Mouse (Mus musculus): Measurements from ENCODE around the gene Fis1. TPM values are rescaled to one million over a fixed set of nuclear protein-coding genes. Genes with fewer than 3 reads are reported as not detected.

Gene Fis1
- total and polyA plus RNA-seq, 3 experiments, result 150 to 197 (median 176) TPM

DNA sequence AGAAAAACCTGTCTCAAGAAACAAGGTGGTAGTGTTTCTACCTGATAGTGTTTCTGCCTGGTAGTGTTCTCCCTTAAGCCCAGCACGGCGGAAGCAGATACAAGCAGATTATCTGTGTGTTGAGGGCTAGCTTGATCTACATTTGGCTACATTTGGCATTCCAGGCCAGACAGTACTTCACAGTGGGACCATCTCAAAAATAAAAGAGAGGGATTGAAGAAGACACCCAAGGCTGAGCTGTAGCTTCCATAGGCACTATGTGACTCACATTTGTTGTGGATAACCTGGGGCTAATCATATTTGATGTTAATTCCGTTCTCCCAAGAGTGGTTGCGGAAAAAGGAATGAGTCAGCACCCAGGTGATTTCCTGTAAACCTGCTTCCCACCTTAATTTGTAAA is 922 bp upstream of the Fis1 start:
- no peak overlapping the region for H3K27ac ChIP-seq
- no peak for TF ChIP-seq CTCF (IDR thresholded peaks at IDR 0.05)
- TF ChIP-seq POLR2A (IDR thresholded peaks at IDR 0.05; ENCODE audit: insufficient read depth, low read depth, low read length), result no peak
- no peak for TF ChIP-seq EP300 (IDR thresholded peaks at IDR 0.05; ENCODE audit: insufficient read depth, low read depth, low read length)
- no peak overlapping the region for H3K4me3 ChIP-seq
- intact Hi-C loops (cut with DNase I), result no loop called here
- no peak overlapping the region for H3K9ac ChIP-seq (ENCODE audit: low read depth, low read length)
- no peak for DNase-seq
- 50% methylated on average over 4 of the region's 4 CpGs for WGBS
- no peaks in the 10 kb centered on the region for H3K27me3 ChIP-seq (ENCODE audit: control insufficient read depth, insufficient read depth, low read length)
- no peaks in the 10 kb centered on the region for H3K36me3 ChIP-seq (ENCODE audit: control insufficient read depth, insufficient read depth, low read length)
- peaks cover 4% of the 10 kb centered on the region for H3K4me1 ChIP-seq (ENCODE audit: control insufficient read depth, insufficient read depth, low read length)
- H3K79me2 ChIP-seq (replicated peaks; ENCODE audit: control insufficient read depth, insufficient read depth, low read length), result no peaks in the 10 kb centered on the region; the same call in 1 of the 2 replicates

DNA sequence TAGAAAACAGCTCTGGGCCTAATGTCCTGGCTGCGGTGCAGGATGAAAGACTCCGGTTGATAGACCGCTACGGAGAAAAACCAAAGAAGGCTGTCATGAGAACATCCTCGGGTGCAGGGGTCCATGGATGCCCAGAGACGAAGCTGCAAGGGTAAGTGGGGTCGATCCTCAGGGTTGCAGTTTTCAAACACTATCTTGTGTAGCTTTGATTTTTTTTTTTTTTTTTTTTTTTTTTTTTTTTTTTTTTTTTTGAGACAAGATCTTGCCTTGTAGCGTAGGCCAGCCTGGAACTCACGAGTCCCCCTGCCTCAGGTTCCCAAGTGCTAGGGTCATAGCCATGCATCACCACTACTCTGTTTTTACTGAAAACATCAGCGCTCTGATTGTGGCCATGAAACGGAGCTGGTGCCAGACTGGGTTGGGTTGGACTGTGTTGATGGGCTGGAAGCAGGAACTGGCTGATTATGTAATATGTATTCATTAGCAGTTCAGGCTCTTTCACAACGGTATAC is 421 bp downstream of the Fis1 start:
- intact Hi-C loops (cut with DNase I), result loop anchor here (1.0 kb wide), 1 partner anchor 9 kb away; no protein-coding TSS in a partner anchor
- under 1% methylated on average over 12 of the region's 12 CpGs for WGBS
- H3K4me3 ChIP-seq, result peak overlapping the region; percentile 93
- TF ChIP-seq CTCF (IDR thresholded peaks at IDR 0.05) (no peak), EP300 (IDR thresholded peaks at IDR 0.05; ENCODE audit: insufficient read depth, low read depth, low read length) (no peak), POLR2A (IDR thresholded peaks at IDR 0.05; ENCODE audit: insufficient read depth, low read depth, low read length) (peak; percentile 47; the same call in 1 of the 2 replicates)
- peak overlapping the region; percentile 86 for H3K27ac ChIP-seq
- peaks cover 4% of the 10 kb centered on the region for H3K4me1 ChIP-seq (ENCODE audit: control insufficient read depth, insufficient read depth, low read length)
- no peaks in the 10 kb centered on the region for H3K27me3 ChIP-seq (ENCODE audit: control insufficient read depth, insufficient read depth, low read length)
- no peaks in the 10 kb centered on the region for H3K36me3 ChIP-seq (ENCODE audit: control insufficient read depth, insufficient read depth, low read length)
- no peaks in the 10 kb centered on the region; the same call in 1 of the 2 replicates for H3K79me2 ChIP-seq (replicated peaks; ENCODE audit: control insufficient read depth, insufficient read depth, low read length)
- peak; percentile 47 to 57 for DNase-seq
- H3K9ac ChIP-seq (ENCODE audit: low read depth, low read length), result peak overlapping the region; percentile 74

DNA sequence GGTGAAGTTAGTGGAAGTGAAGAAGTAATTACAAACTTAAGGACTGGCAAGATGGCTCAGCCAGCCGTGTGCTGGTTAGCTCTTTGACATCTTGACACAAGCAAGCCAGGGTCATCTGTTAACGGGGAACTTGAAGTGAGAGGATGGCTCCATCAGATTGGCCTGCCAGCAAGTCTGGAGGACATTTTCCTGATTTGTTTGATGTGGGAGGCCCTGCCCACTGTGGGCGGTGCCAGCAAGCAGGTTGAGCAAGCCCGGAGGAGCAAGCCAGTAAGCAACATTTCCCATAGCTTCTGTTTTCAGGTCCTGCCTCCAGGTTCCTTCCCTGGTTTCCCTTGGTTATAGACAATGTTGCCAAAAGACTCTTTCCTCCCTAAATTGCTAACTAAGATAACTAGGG is 2.5 kb downstream of the Fis1 start:
- Histone ChIP-seq H3K27ac (no peak overlapping the region), H3K79me2 (replicated peaks; ENCODE audit: control insufficient read depth, insufficient read depth, low read length) (no peaks in the 10 kb centered on the region; the same call in 1 of the 2 replicates), H3K36me3 (ENCODE audit: control insufficient read depth, insufficient read depth, low read length) (no peaks in the 10 kb centered on the region), H3K9ac (ENCODE audit: low read depth, low read length) (no peak overlapping the region), H3K27me3 (ENCODE audit: control insufficient read depth, insufficient read depth, low read length) (no peaks in the 10 kb centered on the region), H3K4me3 (no peak overlapping the region), H3K4me1 (ENCODE audit: control insufficient read depth, insufficient read depth, low read length) (peaks cover 4% of the 10 kb centered on the region)
- intact Hi-C loops (cut with DNase I), result no loop called here
- TF ChIP-seq POLR2A (IDR thresholded peaks at IDR 0.05; ENCODE audit: insufficient read depth, low read depth, low read length) (no peak), EP300 (IDR thresholded peaks at IDR 0.05; ENCODE audit: insufficient read depth, low read depth, low read length) (no peak), CTCF (IDR thresholded peaks at IDR 0.05) (no peak)
- WGBS, result 83% methylated on average over 4 of the region's 4 CpGs
- no peak for DNase-seq

DNA sequence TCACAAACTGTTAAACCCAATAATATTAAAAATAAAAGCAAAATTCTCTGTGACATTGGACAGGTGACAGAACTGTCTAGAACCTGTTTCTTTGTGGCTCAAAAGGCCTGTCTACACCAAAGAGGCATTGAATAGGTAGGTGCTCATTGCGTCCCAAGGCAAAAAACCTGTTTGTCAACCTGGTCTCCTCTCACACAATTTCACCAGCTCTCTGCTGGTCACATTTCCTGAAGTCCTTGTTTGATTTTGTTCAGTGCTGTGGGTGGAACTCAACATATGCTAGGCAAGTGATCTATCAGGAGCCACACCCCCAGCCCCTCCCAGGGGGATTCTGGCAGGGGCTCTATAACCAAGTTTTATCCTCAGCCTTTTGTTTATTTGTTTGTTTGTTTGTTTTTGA is 4.2 kb downstream of the Fis1 start:
- Histone ChIP-seq H3K36me3 (ENCODE audit: control insufficient read depth, insufficient read depth, low read length) (no peaks in the 10 kb centered on the region), H3K79me2 (replicated peaks; ENCODE audit: control insufficient read depth, insufficient read depth, low read length) (no peaks in the 10 kb centered on the region; the same call in 1 of the 2 replicates), H3K4me1 (ENCODE audit: control insufficient read depth, insufficient read depth, low read length) (peaks cover 7% of the 10 kb centered on the region), H3K27ac (no peak overlapping the region), H3K27me3 (ENCODE audit: control insufficient read depth, insufficient read depth, low read length) (no peaks in the 10 kb centered on the region), H3K4me3 (no peak overlapping the region), H3K9ac (ENCODE audit: low read depth, low read length) (no peak overlapping the region)
- WGBS, result 100% methylated on average over 1 of the region's 1 CpGs
- DNase-seq, result no peak
- TF ChIP-seq POLR2A (IDR thresholded peaks at IDR 0.05; ENCODE audit: insufficient read depth, low read depth, low read length) (no peak), CTCF (IDR thresholded peaks at IDR 0.05) (no peak), EP300 (IDR thresholded peaks at IDR 0.05; ENCODE audit: insufficient read depth, low read depth, low read length) (no peak)
- intact Hi-C loops (cut with DNase I), result no loop called here

DNA sequence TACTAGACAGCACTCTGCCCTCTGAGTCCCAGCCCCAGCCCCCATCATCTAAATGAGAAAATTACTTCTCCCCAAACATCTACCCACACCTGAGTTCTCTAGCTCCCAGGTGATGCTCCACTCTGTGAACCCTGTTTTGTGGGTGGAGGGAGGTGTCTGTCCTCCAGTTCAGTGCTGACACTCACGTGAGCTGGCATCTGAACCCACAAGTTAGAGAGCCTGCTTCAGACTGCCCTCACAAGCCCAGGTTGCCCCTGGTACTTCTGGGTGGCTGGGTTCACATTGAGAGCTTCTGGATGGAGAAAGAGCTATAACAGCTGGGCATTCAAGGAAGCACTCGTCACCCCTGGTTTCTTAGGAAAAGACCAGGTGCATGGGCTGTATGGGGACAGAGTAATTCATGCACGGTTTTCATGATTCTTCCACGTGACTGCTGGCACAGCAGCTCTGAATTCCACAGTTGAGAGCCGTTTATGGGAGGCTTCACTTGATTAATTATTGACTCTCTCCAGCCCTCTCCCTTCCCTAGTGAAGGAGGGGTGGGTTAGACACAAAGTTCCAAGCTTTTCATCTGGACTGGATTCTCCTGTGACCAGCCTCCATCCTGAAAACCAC is 6.0 kb downstream of the Fis1 start:
- no peak overlapping the region for H3K27ac ChIP-seq
- no peaks in the 10 kb centered on the region for H3K36me3 ChIP-seq (ENCODE audit: control insufficient read depth, insufficient read depth, low read length)

DNA sequence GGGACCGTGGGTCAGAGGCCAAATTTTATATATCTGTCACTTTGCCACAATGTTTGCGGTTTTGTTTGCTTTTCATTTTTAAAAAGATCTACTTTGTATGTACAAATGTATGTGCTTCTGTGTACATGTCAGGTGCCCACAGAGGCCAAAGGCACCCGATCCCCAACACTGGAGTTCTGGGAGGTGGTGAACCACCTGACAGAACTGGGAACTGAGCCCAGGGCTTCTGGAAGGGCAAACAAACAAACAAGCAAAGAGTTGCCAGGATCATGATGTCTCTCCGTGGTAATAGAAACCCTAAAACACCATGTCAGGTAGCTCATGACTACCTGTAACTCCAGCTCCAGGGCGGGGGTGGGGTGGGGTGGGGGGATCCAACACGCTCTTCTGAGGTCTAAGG is 7.0 kb downstream of the Fis1 start:
- DNase-seq, result no peak
- Histone ChIP-seq H3K4me3 (no peak overlapping the region), H3K79me2 (replicated peaks; ENCODE audit: control insufficient read depth, insufficient read depth, low read length) (no peaks in the 10 kb centered on the region; the same call in 1 of the 2 replicates), H3K27ac (no peak overlapping the region), H3K9ac (ENCODE audit: low read depth, low read length) (no peak overlapping the region), H3K27me3 (ENCODE audit: control insufficient read depth, insufficient read depth, low read length) (no peaks in the 10 kb centered on the region), H3K36me3 (ENCODE audit: control insufficient read depth, insufficient read depth, low read length) (no peaks in the 10 kb centered on the region), H3K4me1 (ENCODE audit: control insufficient read depth, insufficient read depth, low read length) (peaks cover 4% of the 10 kb centered on the region)
- 83% methylated on average over 6 of the region's 6 CpGs for WGBS
- intact Hi-C loops (cut with DNase I), result loop anchor here (10.0 kb wide), 1 partner anchor 385 kb away; no protein-coding TSS in a partner anchor
- TF ChIP-seq CTCF (IDR thresholded peaks at IDR 0.05) (no peak), POLR2A (IDR thresholded peaks at IDR 0.05; ENCODE audit: insufficient read depth, low read depth, low read length) (no peak), EP300 (IDR thresholded peaks at IDR 0.05; ENCODE audit: insufficient read depth, low read depth, low read length) (no peak)

More for the DNA sequence above, 6.0 kb downstream of the Fis1 start:
- intact Hi-C loops (cut with DNase I), result no loop called here
- H3K4me1 ChIP-seq (ENCODE audit: control insufficient read depth, insufficient read depth, low read length), result peaks cover 7% of the 10 kb centered on the region
- 72% methylated on average over 5 of the region's 5 CpGs for WGBS
- TF ChIP-seq POLR2A (IDR thresholded peaks at IDR 0.05; ENCODE audit: insufficient read depth, low read depth, low read length) (no peak), EP300 (IDR thresholded peaks at IDR 0.05; ENCODE audit: insufficient read depth, low read depth, low read length) (no peak), CTCF (IDR thresholded peaks at IDR 0.05) (no peak)
- no peak for DNase-seq
- H3K79me2 ChIP-seq (replicated peaks; ENCODE audit: control insufficient read depth, insufficient read depth, low read length), result no peaks in the 10 kb centered on the region; the same call in 1 of the 2 replicates
- no peaks in the 10 kb centered on the region for H3K27me3 ChIP-seq (ENCODE audit: control insufficient read depth, insufficient read depth, low read length)
- no peak overlapping the region for H3K4me3 ChIP-seq
- H3K9ac ChIP-seq (ENCODE audit: low read depth, low read length), result no peak overlapping the region
